22 mouse cellular contexts compared by ENCODE assay signal in the genomic region with DNA sequence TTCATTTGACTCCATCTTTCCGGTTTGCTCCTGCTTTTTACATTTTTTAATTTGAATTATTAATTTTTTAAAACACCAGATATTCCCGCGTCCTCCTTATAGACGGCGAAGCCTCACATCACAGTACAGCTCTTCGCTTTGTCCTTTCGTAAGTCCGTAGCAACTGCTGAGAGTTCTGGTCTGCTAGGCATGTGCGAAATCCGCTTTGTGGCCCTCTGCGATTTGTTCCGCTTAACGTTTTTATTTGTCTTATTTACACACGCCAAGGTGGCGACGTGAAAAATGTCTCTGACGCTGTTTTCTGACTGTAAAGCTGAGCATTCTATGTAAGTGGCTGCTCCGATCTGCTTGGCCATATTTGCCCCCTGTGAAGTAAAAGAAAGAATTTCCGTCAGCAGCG. TPM values are rescaled to one million over a fixed set of nuclear protein-coding genes. Genes with fewer than 3 reads are reported as not detected.
DNase-seq lines count a peak whose midpoint lies in the region; ATAC-seq lines count a peak whose summit lies in the region.
"Had no signal": no experiment of that assay in that cellular context is flagged by ENCODE, and none has a peak within 500 bp of the region (broad histone marks: within the 10 kb centered on the region; RNA-seq: fewer than 3 reads in every experiment).

No protein-coding gene starts in this region.

- H3K27ac ChIP-seq in hindbrain, embryonic 13.5 days, result peak overlapping the region; percentile 42
- H3K27ac ChIP-seq in hindbrain, embryonic 10.5 days, result no peak overlapping the region
- H3K27ac ChIP-seq in midbrain, embryonic 12.5 days (replicated peaks), result no peak overlapping the region
- H3K27ac ChIP-seq in midbrain, embryonic 15.5 days, result no peak overlapping the region
- peak overlapping the region; percentile 32 for H3K27ac ChIP-seq in midbrain, embryonic 14.5 days (replicated peaks; ENCODE audit: low read depth, low read length)
- no peak overlapping the region; the same call in 1 of the 2 replicates for H3K27ac ChIP-seq in midbrain, embryonic 11.5 days (ENCODE audit: low read depth, low read length)
- H3K27ac ChIP-seq: embryonic facial prominence, embryonic 13.5 days; embryonic facial prominence, embryonic 15.5 days; forebrain, embryonic 10.5 days; forebrain, embryonic 12.5 days had no signal

- H3K4me1 ChIP-seq in hindbrain, embryonic 13.5 days (replicated peaks), result peaks cover 28% of the 10 kb centered on the region
- H3K4me1 ChIP-seq in hindbrain, embryonic 10.5 days (replicated peaks), result peaks cover 10% of the 10 kb centered on the region
- peaks cover 4% of the 10 kb centered on the region; the same call in 1 of the 2 replicates for H3K4me1 ChIP-seq in midbrain, embryonic 12.5 days
- peaks cover 6% of the 10 kb centered on the region; the same call in 1 of the 2 replicates for H3K4me1 ChIP-seq in midbrain, embryonic 15.5 days
- H3K4me1 ChIP-seq in midbrain, embryonic 14.5 days (ENCODE audit: control insufficient read depth, insufficient read depth, low read length), result peaks cover 5% of the 10 kb centered on the region; the same call in 1 of the 2 replicates
- no peaks in the 10 kb centered on the region for H3K4me1 ChIP-seq in midbrain, embryonic 11.5 days (ENCODE audit: control insufficient read depth, insufficient read depth, low read length)
- H3K4me1 ChIP-seq: embryonic facial prominence, embryonic 13.5 days; embryonic facial prominence, embryonic 15.5 days had no signal

- DNase-seq in hindbrain, embryonic 10.5 days (ENCODE audit: low spot score), result no peak
- DNase-seq in midbrain, embryonic 14.5 days, result peak; percentile 64
- no peak for DNase-seq in midbrain, embryonic 11.5 days (ENCODE audit: low spot score, missing footprints)
- DNase-seq: adrenal gland, adult 2 months; adrenal gland, postnatal 10 days; adrenal gland, postnatal 25 days; cerebellum, adult 11 months; cerebellum, adult 18-20 months; cerebellum, adult 8-10 months; cerebellum, adult 9-11 months; cerebellum, postnatal 14 days; cerebellum, postnatal 36 days; embryo, embryonic 11 days had no signal

- no peak overlapping the region for H3K4me2 ChIP-seq in hindbrain, embryonic 13.5 days
- no peak overlapping the region for H3K4me2 ChIP-seq in midbrain, embryonic 12.5 days (replicated peaks)
- no peak overlapping the region for H3K4me2 ChIP-seq in midbrain, embryonic 15.5 days
- H3K4me2 ChIP-seq in midbrain, embryonic 14.5 days (ENCODE audit: low read length), result no peak overlapping the region
- no peak overlapping the region for H3K4me2 ChIP-seq in midbrain, embryonic 11.5 days
- H3K4me2 ChIP-seq: embryonic facial prominence, embryonic 13.5 days; embryonic facial prominence, embryonic 15.5 days; forebrain, embryonic 12.5 days had no signal

- peaks cover 69% of the 10 kb centered on the region for H3K36me3 ChIP-seq in hindbrain, embryonic 13.5 days
- H3K36me3 ChIP-seq in hindbrain, embryonic 10.5 days, result peaks cover 81% of the 10 kb centered on the region
- peaks cover 76% of the 10 kb centered on the region for H3K36me3 ChIP-seq in midbrain, embryonic 12.5 days
- H3K36me3 ChIP-seq in midbrain, embryonic 15.5 days (replicated peaks), result peaks cover 18% of the 10 kb centered on the region
- H3K36me3 ChIP-seq in midbrain, embryonic 14.5 days (ENCODE audit: control insufficient read depth, insufficient read depth, low read length), result peaks cover 78% of the 10 kb centered on the region
- peaks cover 51% of the 10 kb centered on the region for H3K36me3 ChIP-seq in midbrain, embryonic 11.5 days (ENCODE audit: control insufficient read depth, insufficient read depth, low read length)

- peak; percentile 50; the same call in 1 of the 2 replicates for ATAC-seq in hindbrain, embryonic 13.5 days (ENCODE audit: low FRiP score)
- ATAC-seq in midbrain, embryonic 12.5 days (ENCODE audit: low FRiP score, low read depth), result peak; percentile 27; the same call in 1 of the 2 replicates
- no peak for ATAC-seq in midbrain, embryonic 15.5 days (replicated peaks)
- ATAC-seq in midbrain, embryonic 14.5 days (ENCODE audit: low FRiP score, low TSS enrichment), result no peak
- no peak for ATAC-seq in midbrain, embryonic 11.5 days (ENCODE audit: low FRiP score)
- ATAC-seq: forebrain, embryonic 14.5 days had no signal

- H3K27me3 ChIP-seq in hindbrain, embryonic 13.5 days, result no peaks in the 10 kb centered on the region
- no peaks in the 10 kb centered on the region for H3K27me3 ChIP-seq in hindbrain, embryonic 10.5 days (ENCODE audit: insufficient read depth, poor library complexity, severe bottlenecking)
- no peaks in the 10 kb centered on the region for H3K27me3 ChIP-seq in midbrain, embryonic 12.5 days
- H3K27me3 ChIP-seq in midbrain, embryonic 15.5 days (replicated peaks), result no peaks in the 10 kb centered on the region
- no peaks in the 10 kb centered on the region for H3K27me3 ChIP-seq in midbrain, embryonic 14.5 days (ENCODE audit: control insufficient read depth, insufficient read depth, low read length)
- no peaks in the 10 kb centered on the region for H3K27me3 ChIP-seq in midbrain, embryonic 11.5 days (ENCODE audit: control insufficient read depth, insufficient read depth, low read length)
- H3K27me3 ChIP-seq: embryonic facial prominence, embryonic 13.5 days; embryonic facial prominence, embryonic 15.5 days; forebrain, embryonic 12.5 days had no signal

- no peak overlapping the region for H3K9ac ChIP-seq in hindbrain, embryonic 13.5 days
- H3K9ac ChIP-seq in midbrain, embryonic 12.5 days (replicated peaks), result no peak overlapping the region
- no peak overlapping the region for H3K9ac ChIP-seq in midbrain, embryonic 15.5 days
- no peak overlapping the region for H3K9ac ChIP-seq in midbrain, embryonic 14.5 days (replicated peaks; ENCODE audit: low read length)
- H3K9ac ChIP-seq in midbrain, embryonic 11.5 days (ENCODE audit: low read length), result no peak overlapping the region
- H3K9ac ChIP-seq: embryonic facial prominence, embryonic 13.5 days; embryonic facial prominence, embryonic 15.5 days; forebrain, embryonic 12.5 days had no signal

- WGBS in hindbrain, embryonic 13.5 days, result 61% methylated on average over 20 of the region's 20 CpGs
- 79% methylated on average over 20 of the region's 20 CpGs for WGBS in hindbrain, embryonic 10.5 days
- 75% methylated on average over 20 of the region's 20 CpGs for WGBS in midbrain, embryonic 12.5 days
- WGBS in midbrain, embryonic 15.5 days, result 53% methylated on average over 20 of the region's 20 CpGs
- WGBS in midbrain, embryonic 14.5 days, result 37% methylated on average over 20 of the region's 20 CpGs
- 79% methylated on average over 20 of the region's 20 CpGs for WGBS in midbrain, embryonic 11.5 days

- no peak overlapping the region for H3K4me3 ChIP-seq in hindbrain, embryonic 13.5 days
- H3K4me3 ChIP-seq in hindbrain, embryonic 10.5 days, result no peak overlapping the region
- H3K4me3 ChIP-seq in midbrain, embryonic 12.5 days, result no peak overlapping the region
- H3K4me3 ChIP-seq in midbrain, embryonic 15.5 days, result no peak overlapping the region
- H3K4me3 ChIP-seq in midbrain, embryonic 14.5 days (replicated peaks; ENCODE audit: low read depth, low read length), result no peak overlapping the region
- no peak overlapping the region for H3K4me3 ChIP-seq in midbrain, embryonic 11.5 days (ENCODE audit: low read depth, low read length)
- H3K4me3 ChIP-seq: embryonic facial prominence, embryonic 13.5 days; embryonic facial prominence, embryonic 15.5 days; erythroblast, embryonic 14.5 days; forebrain, embryonic 10.5 days; forebrain, embryonic 12.5 days had no signal

- H3K9me3 ChIP-seq in hindbrain, embryonic 13.5 days, result no peaks in the 10 kb centered on the region
- H3K9me3 ChIP-seq in hindbrain, embryonic 10.5 days, result no peaks in the 10 kb centered on the region
- H3K9me3 ChIP-seq in midbrain, embryonic 12.5 days, result no peaks in the 10 kb centered on the region
- H3K9me3 ChIP-seq in midbrain, embryonic 15.5 days, result no peaks in the 10 kb centered on the region
- no peaks in the 10 kb centered on the region for H3K9me3 ChIP-seq in midbrain, embryonic 14.5 days (ENCODE audit: control insufficient read depth, low read length)
- H3K9me3 ChIP-seq in midbrain, embryonic 11.5 days (ENCODE audit: control insufficient read depth, low read length), result no peaks in the 10 kb centered on the region
- H3K9me3 ChIP-seq: embryonic facial prominence, embryonic 13.5 days; embryonic facial prominence, embryonic 15.5 days; forebrain, embryonic 10.5 days; forebrain, embryonic 12.5 days had no signal

RNA-seq across cellular contexts. Expression of a gene that starts 16.7 kb away (rescaled TPM):
- polyA plus RNA-seq in hindbrain, embryonic 13.5 days (2015; fragmentation: Nextera tagmentation; extraction: Ambion mirVana), result 244 and 250 TPM in 2 replicates
- polyA plus RNA-seq in hindbrain, embryonic 10.5 days (2016; fragmentation: Nextera tagmentation; extraction: Ambion mirVana), result 154 and 217 TPM in 2 replicates
- 352 and 366 TPM in 2 replicates for polyA plus RNA-seq in midbrain, embryonic 12.5 days (2016; fragmentation: Nextera tagmentation; extraction: Ambion mirVana)
- 177 and 182 TPM in 2 replicates for polyA plus RNA-seq in midbrain, embryonic 15.5 days (2015; fragmentation: Nextera tagmentation; extraction: Ambion mirVana)
- polyA plus RNA-seq in midbrain, embryonic 14.5 days (2014; fragmentation: Nextera tagmentation; extraction: Ambion mirVana), result 210 and 322 TPM in 2 replicates
- 338 and 393 TPM in 2 replicates for polyA plus RNA-seq in midbrain, embryonic 11.5 days (2014; fragmentation: Nextera tagmentation; extraction: Ambion mirVana)
- polyA plus RNA-seq: erythroblast, embryonic 14.5 days had no signal

Comparison
In these comparisons a context has a peak if more than half of its experiments do, and no peak if none do; other contexts are left out.
1. ATAC-seq: peak in hindbrain, embryonic 13.5 days (single experiment) and midbrain, embryonic 12.5 days (single experiment); none in midbrain, embryonic 15.5 days (single experiment), midbrain, embryonic 14.5 days (single experiment) and midbrain, embryonic 11.5 days (single experiment).
2. H3K27ac ChIP-seq: peak in hindbrain, embryonic 13.5 days (single experiment) and midbrain, embryonic 14.5 days (single experiment); none in hindbrain, embryonic 10.5 days (single experiment), midbrain, embryonic 12.5 days (single experiment), midbrain, embryonic 15.5 days (single experiment) and midbrain, embryonic 11.5 days (single experiment).